Mouse (Mus musculus): ENCODE results near the gene Ubr4.

Ubr4 gene

DNA sequence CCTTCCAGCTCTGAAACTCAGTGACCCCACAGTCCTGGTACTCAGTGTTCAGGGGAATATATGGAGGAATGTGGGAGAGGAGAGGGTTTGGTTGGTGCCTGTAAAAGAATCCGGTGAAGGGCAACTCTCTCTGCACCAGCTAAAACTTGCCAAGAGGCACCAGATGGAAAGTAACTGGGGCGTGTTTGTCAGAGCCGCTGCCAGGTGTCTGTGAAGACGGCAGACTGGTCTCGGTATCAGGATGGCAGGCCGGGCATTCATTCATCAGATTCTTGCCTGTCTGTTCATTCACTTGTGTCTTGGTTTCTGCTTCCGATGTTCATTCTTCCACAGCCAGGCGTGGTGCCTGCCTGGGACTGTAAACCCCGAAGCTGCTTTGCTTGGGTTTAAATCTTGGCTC is 184.3 kb downstream of the Ubr4 start:
- in situ Hi-C loops (cut with MboI) = no loop called here

All from mature B cell (primary cell).